Mouse (Mus musculus): ENCODE data around the gene Fsd2.

Gene Fsd2

GRCm38 (mm10) chr7:81498181-81498580 lies 68.6 kb downstream of the Fsd2 start, which contains the start of gene BC048679:
Gene BC048679, minus strand, starts transcription at chr7:81498281.
- in situ Hi-C loops (cut with MboI; ENCODE audit: low pct_unique_long_range_greater_than_20kb in 1 of 2, low sequenced_read_pairs in 2 of 2, unreplicated experiment in 1 of 2): no loop called here

- in situ Hi-C loops (cut with MboI; ENCODE audit: low pct_unique_long_range_greater_than_20kb in 1 of 2, low sequenced_read_pairs in 2 of 2, unreplicated experiment in 1 of 2): no loop called here
Observed at GRCm38 (mm10) chr7:81497171-81497570, 69.6 kb downstream of the Fsd2 start.

DNA sequence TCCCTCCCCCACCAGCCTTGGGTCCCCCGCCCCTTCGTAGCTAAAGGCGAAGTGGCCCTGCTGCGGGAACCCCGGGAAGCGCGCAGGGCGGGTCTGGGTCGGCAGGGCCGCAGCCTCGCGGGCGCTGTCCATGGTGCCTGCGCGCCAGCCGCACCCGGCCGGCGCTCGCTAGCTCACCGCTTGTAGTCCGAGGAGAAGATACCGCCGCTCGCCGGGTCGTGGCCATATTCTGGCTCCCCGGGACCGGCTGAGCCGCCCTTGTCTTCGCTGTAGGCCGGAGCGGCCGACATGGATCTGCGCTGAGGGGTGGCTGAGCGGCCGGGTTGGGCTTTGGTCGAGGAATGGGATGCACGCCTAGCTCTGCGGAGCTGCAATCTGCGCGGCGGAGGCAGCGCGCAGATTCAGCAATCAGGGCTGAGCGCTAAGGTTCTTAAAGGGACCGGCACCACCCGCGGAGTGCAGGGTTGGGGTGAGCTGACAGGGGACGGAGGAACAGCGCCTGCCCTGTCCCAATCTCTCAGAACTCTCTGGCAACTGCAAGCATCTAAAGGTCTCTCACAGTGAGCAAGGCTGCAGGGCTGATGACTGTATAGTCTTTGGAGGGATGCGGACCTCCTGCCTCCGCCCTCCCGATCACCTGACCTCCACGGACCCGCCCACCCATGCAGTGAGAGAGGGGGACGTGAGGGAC lies 73.3 kb downstream of the Fsd2 start, which contains the start of gene Ap3b2:
Ap3b2 (minus strand) TSS at position 595 of the 691 bp plus-strand sequence.
- in situ Hi-C loops (cut with MboI; ENCODE audit: low pct_unique_long_range_greater_than_20kb in 1 of 2, low sequenced_read_pairs in 2 of 2, unreplicated experiment in 1 of 2): no loop called here

DNA sequence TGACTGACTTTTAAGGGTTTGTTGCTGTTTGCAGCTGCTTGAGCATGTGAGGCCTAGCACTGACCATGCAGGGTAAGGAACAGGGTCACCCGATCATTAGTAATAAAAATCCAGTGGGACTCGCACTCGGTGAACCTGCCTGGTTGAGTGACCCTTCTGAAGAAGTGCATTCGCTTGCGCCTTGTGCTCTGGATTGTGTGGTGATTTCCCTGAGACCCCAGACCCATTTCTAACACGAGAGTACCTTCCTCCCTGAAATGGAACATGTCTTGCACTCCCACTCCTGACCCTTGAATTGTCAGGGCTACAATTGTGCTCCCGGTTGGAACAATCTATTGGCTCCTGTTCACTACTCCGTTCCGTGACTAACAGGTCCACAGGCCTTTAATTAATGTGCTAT lies 74.1 kb downstream of the Fsd2 start:
- in situ Hi-C loops (cut with MboI; ENCODE audit: low pct_unique_long_range_greater_than_20kb in 1 of 2, low sequenced_read_pairs in 2 of 2, unreplicated experiment in 1 of 2): no loop called here

DNA sequence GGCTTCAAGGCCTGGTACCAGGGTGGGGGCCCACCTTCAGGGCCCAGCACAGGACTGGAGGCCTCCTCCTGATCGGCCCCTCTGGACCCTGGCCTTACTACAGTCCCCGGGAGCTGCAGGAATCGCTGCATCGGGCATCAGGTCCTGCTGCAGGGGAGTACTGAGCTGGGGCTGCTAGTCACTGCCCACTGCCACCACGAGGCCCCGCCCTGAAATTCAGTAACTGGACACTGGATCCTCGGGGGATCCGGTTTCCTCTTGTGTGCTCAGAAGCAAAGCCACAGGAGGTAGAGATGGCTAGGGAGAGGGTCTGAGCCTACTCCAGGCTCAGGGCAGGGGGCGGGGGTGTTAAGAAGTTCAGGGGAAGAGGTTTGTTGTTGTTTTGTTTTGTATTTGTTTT lies 77.1 kb downstream of the Fsd2 start:
- in situ Hi-C loops (cut with MboI; ENCODE audit: low pct_unique_long_range_greater_than_20kb in 1 of 2, low sequenced_read_pairs in 2 of 2, unreplicated experiment in 1 of 2): no loop called here
